Mouse (Mus musculus): ENCODE data around the gene Stard10.

GRCm38 (mm10) chr7:101292696-101293095, 24.2 kb upstream of the Stard10 start:
- TF ChIP-seq POLR2A (IDR thresholded peaks at IDR 0.05; ENCODE audit: low read depth, low read length) = no peak
- TF ChIP-seq CTCF (IDR thresholded peaks at IDR 0.05; ENCODE audit: borderline replicate concordance, insufficient read depth, low read length) = no peak

Data from embryonic fibroblast, embryonic 13.5 days (primary cell).